ENCODE assay signal across 16 mouse cellular contexts in genomic region chr16:49330725-49331386, GRCm38 (mm10).
"Had no signal": no experiment of that assay in that cellular context is flagged by ENCODE, and none has a peak within 500 bp of the region (broad histone marks: within the 10 kb centered on the region; RNA-seq: fewer than 3 reads in every experiment).

No protein-coding gene starts in this region.

- H3K27me3 ChIP-seq: kidney, embryonic 15.5 days; limb, embryonic 13.5 days; liver, embryonic 12.5 days; liver, embryonic 15.5 days; lung, embryonic 15.5 days had no signal

- H3K27ac ChIP-seq: kidney, embryonic 15.5 days; limb, embryonic 10.5 days; limb, embryonic 13.5 days; liver, embryonic 12.5 days; liver, embryonic 15.5 days; lung, embryonic 15.5 days; midbrain, embryonic 10.5 days had no signal

- H3K9me3 ChIP-seq: kidney, embryonic 15.5 days; limb, embryonic 10.5 days; limb, embryonic 13.5 days; liver, embryonic 12.5 days; liver, embryonic 15.5 days; lung, embryonic 15.5 days; midbrain, embryonic 10.5 days had no signal

- ATAC-seq: liver, embryonic 12.5 days had no signal

- H3K4me1 ChIP-seq: limb, embryonic 13.5 days; liver, embryonic 12.5 days; liver, embryonic 15.5 days; lung, embryonic 15.5 days; midbrain, embryonic 10.5 days had no signal

- H3K9ac ChIP-seq: kidney, embryonic 15.5 days; limb, embryonic 13.5 days; liver, embryonic 12.5 days; liver, embryonic 15.5 days; lung, embryonic 15.5 days had no signal

- H3K4me3 ChIP-seq: kidney, embryonic 15.5 days; limb, embryonic 10.5 days; limb, embryonic 13.5 days; liver, embryonic 12.5 days; liver, embryonic 15.5 days; lung, embryonic 15.5 days; midbrain, embryonic 10.5 days had no signal

- DNase-seq: kidney, postnatal 10 days; kidney, postnatal 36 days; liver; lung, adult 18-20 months; lung, postnatal 10 days; lung, postnatal 36 days; midbrain, embryonic 14.5 days; thymus, adult 18-20 months; thymus, postnatal 36 days had no signal

- H3K36me3 ChIP-seq: kidney, embryonic 15.5 days; limb, embryonic 10.5 days; limb, embryonic 13.5 days; liver, embryonic 12.5 days; liver, embryonic 15.5 days; lung, embryonic 15.5 days; midbrain, embryonic 10.5 days had no signal

- H3K4me2 ChIP-seq: kidney, embryonic 15.5 days; limb, embryonic 13.5 days; liver, embryonic 12.5 days; liver, embryonic 15.5 days; lung, embryonic 15.5 days had no signal
